Mouse (Mus musculus) kidney, adult 18-20 months (tissue): ENCODE results near the gene Myo1e.

Source experiments
- DNase-seq: peaks from one replicate; pipeline ENCODE4 v3.0.0; 2021

Gene Myo1e

DNA sequence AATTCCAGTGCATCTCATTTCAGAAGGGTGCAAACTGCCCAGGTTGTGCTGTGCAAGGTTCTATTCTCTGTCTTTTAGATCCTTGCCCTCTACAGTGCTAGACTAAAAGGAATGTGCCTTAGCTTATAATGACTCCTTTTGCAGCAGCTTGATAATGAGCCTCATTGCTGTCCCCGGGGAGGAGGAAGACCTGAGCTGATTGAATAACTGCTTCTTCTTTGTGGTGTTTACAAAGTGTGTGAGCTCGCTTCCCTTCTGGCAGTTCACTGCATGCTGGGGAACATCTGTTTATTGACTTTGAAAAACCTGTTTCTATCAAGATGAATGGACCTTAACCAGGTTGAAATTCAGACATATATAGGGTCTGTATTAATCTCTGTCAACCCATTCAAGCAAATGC is 89.8 kb downstream of the Myo1e start:
- no peak for DNase-seq

DNA sequence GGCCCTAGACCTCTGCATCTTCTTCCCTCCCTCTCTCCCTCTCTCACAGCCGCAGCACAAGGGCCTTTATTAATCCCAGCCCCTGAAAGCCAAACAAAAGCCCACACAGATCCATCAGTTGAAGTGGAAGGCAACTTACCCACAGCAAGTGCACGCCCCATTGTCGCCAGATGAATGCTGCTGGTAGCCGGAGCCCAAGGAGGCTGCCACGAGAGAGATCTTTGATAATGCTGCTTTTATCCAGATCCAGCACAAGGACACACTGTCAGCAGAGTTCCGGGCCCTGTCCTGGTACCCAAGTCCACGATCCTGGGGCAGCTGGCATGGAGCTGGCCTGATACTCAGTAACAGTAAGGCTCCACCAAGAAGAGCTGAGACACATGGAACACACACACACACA is 91.1 kb downstream of the Myo1e start:
- DNase-seq = no peak

- no peak for DNase-seq
Measured at GRCm38 (mm10) chr9:70300705-70301104, 93.6 kb downstream of the Myo1e start.

DNA sequence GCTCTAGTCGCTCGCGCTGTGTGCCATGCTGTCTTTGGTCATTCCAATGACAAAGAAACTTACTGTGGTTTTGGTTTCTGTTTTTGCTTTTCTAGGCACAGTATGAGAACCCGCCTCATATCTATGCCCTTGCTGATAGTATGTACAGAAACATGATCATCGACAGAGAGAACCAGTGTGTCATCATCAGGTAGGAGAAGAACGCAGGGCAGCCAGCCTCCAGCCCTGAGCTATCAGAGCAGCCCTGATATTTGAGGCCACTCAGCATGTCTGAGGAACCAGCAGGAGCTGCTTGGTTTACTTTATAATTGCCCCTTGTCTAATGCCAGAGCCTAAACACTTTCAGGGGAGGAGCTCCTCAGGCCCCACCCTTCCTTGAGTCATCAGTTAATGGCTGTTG is 94.4 kb downstream of the Myo1e start:
- DNase-seq = no peak

DNA sequence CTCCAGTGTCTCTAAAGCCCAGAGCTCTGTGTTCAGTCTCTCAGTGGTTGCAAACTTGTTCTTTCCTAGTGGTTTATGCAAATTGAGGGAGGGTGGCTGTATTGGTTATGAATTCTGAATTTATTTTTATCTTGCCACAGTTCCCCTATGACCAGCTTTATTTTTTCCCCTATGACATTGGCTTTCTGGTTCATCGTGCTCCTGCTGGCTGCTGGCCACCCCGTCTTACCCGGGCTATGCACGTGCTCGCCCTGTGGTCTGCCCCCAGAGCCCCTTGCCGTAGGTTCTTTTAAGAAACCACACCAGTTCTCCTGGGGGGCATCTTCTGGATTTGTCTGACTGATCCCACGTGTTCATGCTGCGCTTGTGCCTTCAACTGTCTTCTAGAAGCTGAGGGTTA is 97.8 kb downstream of the Myo1e start:
- DNase-seq = no peak

DNA sequence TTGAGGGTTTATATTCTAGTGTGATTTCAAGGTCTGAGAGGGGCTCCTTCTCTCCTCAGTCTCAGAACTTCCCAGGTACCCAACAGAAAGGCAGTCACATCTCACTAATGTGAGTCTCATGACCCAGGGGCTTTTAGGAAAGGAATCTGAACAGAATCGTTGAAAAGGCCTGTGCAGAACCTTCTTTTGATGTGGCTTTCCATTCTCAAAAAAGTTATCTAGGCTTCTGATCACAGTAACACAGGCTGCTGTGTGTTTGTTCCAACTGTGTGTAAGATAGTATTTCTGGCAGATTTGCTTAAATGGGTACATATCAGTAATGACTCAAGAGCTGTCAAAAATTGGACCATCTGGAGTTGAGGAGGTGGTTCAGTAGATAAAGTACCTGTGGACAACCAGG is 102.9 kb downstream of the Myo1e start:
- DNase-seq = no peak

DNA sequence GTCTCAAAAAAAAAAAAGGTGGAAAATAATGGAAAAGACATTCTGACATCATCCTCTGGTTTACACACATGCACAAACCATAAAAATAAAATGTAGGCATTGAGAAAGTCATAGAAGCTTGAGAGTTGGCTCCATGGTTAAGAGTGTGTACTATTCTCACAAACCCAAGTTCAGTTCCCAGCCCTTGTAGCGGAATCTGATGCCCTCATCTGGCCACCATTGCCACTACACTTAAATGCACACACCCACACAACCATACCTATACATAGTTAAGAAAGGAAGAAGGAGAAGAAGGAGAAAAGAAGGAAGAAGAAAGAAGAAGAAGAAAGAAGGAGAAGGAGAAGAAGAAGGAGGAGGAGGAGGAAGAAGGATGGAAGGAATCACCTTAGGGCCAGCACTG is 106.9 kb downstream of the Myo1e start:
- no peak for DNase-seq

GRCm38 (mm10) chr9:70315130-70315529 is 108.0 kb downstream of the Myo1e start:
- no peak for DNase-seq

- DNase-seq = peak; percentile 65
Measured at GRCm38 (mm10) chr9:70318601-70319000, 111.5 kb downstream of the Myo1e start.

- DNase-seq = no peak
Measured at GRCm38 (mm10) chr9:70324336-70324735, 117.2 kb downstream of the Myo1e start.

GRCm38 (mm10) chr9:70325880-70326595 is 118.9 kb downstream of the Myo1e start:
- DNase-seq = no peak

DNA sequence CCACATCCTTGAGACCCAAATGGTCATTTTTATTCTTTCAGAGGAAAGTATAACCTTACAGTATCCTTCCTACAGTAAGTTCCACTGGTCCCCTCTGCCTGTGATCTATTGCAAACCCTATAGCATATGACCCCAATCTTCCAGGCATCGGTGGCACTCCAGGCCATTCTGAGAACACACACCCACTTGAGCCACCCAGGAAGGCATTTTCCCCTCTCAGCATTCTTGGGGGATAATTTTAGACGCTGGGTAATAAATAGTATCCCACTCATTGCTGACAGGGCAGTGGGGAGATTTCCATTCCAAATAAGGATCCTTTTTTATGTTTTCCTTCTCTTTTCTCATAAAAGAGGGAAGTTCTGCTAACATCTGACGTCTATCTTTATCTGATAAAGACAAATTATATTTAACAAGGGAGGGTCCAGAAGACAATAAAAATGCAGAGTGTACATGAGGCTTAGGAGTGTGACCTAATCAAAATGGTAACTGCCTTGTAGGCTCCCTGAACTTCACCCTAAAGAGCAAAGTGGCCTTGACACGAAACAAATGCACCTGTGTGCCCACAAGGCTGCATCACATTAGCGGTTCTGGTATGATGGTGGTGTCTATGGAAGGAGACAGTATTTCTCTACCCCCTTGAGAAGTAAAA is 121.2 kb downstream of the Myo1e start:
- no peak for DNase-seq

DNA sequence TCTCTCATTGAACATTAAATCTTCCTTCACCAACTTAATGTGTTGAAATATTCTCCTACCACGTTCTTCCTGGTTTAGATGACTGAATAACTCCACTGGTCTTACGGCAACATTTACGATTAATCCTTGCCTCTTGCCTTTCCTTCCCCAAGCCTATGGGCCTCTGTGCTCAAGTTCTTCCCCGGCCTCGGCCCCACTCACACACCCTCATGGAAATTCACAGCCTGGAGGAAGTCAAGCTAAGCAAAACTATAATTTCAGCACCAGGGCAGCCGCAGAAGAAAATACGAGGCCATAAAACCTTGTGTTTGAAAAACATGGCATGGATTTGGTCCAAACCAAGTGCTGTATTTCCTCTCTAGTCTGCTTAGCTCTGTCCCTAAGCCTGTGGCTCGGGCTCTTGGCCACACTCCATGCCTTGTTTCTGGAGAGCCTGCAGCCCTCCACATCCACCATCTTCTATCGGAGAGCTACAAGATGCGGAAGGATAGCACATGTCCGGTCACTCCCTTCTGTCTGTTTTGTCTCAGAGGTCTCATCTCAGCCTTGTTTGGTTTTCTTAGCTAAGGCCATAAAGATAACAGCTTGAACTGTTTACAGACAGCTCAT is 124.7 kb downstream of the Myo1e start:
- DNase-seq = no peak

DNA sequence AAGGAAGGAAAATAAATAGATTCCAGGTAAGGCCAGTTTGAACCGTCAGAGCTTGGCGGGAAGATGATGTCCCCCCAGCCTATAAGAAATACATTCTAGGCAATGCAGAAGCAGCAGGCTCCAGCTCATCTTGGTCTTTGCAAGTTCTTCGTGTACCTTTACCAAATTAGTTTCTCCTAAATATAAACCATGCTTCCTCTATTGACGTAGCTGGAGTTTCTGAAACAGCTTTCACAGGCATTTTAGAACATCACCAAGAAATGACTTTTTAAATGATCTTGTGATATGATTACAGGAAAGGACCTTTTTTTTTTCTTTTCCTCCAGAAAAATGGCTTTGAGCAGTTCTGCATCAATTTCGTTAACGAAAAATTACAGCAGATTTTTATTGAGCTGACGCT is 131.2 kb downstream of the Myo1e start:
- DNase-seq = no peak

GRCm38 (mm10) chr9:70338894-70339293 is 131.7 kb downstream of the Myo1e start:
- no peak for DNase-seq

DNA sequence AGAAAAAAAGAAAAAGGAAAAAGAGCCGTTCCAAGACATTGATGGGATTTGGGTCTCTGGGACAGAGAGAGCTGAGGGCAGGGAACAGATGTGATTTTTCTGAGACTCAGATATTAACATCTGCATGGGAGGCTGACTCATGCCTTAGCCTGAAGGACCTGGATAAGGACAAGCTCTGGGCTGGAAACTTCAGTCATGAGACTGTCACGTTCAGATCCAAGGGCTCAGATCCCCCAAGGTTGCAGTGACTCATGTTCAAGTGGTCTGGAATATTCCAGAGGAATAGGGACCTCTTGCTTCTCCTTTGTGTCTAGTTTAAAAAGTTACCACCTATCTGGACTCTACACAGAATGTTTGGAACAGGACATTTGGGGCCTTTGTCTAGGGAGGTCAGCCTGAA is 142.1 kb downstream of the Myo1e start:
- no peak for DNase-seq

DNA sequence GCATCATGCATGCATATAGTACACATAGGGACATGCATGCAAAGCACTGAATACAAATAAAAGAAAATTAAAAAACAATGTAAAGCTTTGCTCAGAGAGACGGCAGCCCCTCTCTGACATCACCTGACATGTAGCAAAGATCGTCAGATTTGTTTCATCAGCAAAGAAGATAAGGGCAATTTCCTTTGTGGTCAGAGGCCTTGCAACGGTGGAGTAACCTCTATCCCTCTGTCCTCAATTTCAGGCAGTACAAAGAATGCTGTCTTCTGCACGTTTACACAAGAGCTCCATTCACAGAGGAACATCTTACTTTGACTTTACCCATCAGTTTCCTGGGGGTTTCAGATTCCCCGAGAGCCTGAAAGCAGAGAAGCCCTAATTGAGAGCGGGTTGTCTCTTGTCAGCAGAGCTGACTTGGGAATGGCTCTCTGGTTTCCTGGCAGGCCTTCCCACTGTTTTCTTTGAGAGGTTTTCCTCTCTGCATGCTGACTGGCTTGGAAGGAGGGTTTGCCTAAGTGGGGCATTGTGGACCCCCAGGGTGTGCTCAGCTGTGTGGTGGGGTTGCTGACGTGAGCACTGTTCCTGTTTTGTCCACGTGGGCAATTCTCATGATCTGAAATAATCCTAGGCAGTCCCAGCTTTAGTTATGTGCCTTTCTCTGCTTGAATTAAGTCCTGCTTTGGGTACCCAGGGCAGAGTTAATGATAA is 144.6 kb downstream of the Myo1e start:
- no peak for DNase-seq

- DNase-seq = no peak
Measured at GRCm38 (mm10) chr9:70356254-70356653, 149.1 kb downstream of the Myo1e start.

GRCm38 (mm10) chr9:70359402-70360131 is 152.4 kb downstream of the Myo1e start:
- DNase-seq = no peak

DNA sequence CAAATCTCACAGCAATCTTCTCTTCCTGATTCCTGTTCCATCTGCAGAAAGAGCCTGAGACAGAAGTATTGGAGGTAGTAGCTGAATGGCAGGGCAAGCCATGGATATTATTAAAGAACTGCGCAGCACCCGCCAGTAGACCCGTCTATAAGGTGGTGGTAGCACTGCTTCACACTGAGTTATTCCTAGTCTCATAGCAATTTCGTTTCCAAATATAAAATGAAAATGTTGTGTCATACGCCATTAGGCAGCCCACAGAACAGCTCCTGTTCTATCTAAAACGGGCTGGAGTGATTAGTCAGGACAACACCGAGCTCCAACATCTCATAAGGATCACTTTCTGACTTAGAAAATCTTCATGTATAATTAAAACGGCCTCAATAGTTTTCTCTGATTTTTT is 157.6 kb downstream of the Myo1e start:
- DNase-seq = no peak

GRCm38 (mm10) chr9:70365915-70366314 is 158.8 kb downstream of the Myo1e start:
- no peak for DNase-seq

DNA sequence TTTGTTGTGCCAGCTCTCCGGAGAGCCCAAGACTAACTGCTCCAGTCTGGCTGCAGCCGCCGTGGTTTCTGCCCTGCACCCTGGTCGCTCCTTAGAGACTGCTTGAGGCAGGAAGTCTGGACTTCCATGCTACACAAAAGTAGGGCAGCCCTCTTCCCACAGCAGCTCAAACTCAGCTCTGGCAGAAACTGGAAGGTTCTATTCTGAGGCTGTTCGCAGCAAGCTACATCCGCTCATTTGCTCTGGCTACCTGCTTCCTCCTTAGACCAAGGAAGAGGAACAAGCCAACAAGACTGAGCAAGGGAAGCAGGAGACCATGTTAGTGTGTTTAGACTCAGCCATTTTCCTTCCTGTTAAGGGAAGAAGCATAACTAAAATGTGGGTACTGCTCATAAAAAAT is 159.7 kb downstream of the Myo1e start:
- no peak for DNase-seq

- no peak for DNase-seq
Measured at GRCm38 (mm10) chr9:70371638-70372037, 164.5 kb downstream of the Myo1e start.
